Mouse (Mus musculus): ENCODE data around the gene Snrpa. TPM values are rescaled to one million over a fixed set of nuclear protein-coding genes. Genes with fewer than 3 reads are reported as not detected.

Gene Snrpa
- polyA plus RNA-seq, 1 experiment: 210 TPM

DNA sequence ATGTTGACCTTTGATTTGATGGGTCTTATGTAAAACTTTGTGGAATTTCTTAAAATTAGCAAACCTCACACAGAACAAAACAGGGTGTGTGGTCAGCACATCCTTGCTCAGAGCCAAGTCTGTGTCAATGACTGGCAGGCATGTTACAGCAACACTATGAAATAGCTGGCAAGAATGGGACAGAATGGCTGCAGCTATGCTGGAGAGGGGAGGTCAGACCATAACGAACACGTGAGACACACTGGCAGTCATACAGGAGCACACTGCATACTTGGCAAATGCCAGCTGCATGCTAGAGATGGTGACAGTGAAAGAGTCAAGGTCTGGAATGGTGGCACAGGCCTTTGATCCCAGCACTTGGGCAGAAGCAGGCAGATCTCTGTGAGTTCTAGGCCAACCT is 39.7 kb upstream of the Snrpa start:
- H3K79me2 ChIP-seq (ENCODE audit: control insufficient read depth, insufficient read depth): no peaks in the 10 kb centered on the region
- TF ChIP-seq MYOD1 (IDR thresholded peaks at IDR 0.05; ENCODE audit: control insufficient read depth, insufficient read length, low read depth) (no peak), FOSL1 (IDR thresholded peaks at IDR 0.05; ENCODE audit: insufficient read depth, low read length, poor library complexity, severe bottlenecking) (no peak), CEBPB (IDR thresholded peaks at IDR 0.05; ENCODE audit: low read depth) (no peak), CTCF (IDR thresholded peaks at IDR 0.05; ENCODE audit: control insufficient read depth, insufficient read depth, insufficient read length) (no peak), MAX (IDR thresholded peaks at IDR 0.05) (no peak), USF1 (IDR thresholded peaks at IDR 0.05; ENCODE audit: low read depth) (no peak), MYOG (IDR thresholded peaks at IDR 0.05; ENCODE audit: control insufficient read depth, extremely low read depth, insufficient read length) (no peak)
- H3K4me3 ChIP-seq (ENCODE audit: insufficient read depth, poor library complexity, severe bottlenecking): no peak overlapping the region
- H3K27me3 ChIP-seq (ENCODE audit: control insufficient read depth, insufficient read depth, insufficient read length): no peaks in the 10 kb centered on the region
- no peaks in the 10 kb centered on the region for H3K79me3 ChIP-seq (ENCODE audit: low read depth)
- no peaks in the 10 kb centered on the region for H3K36me3 ChIP-seq (ENCODE audit: control insufficient read depth, insufficient read depth)
- H3ac ChIP-seq (ENCODE audit: control insufficient read depth, insufficient read length, low read depth): no peak overlapping the region

DNA sequence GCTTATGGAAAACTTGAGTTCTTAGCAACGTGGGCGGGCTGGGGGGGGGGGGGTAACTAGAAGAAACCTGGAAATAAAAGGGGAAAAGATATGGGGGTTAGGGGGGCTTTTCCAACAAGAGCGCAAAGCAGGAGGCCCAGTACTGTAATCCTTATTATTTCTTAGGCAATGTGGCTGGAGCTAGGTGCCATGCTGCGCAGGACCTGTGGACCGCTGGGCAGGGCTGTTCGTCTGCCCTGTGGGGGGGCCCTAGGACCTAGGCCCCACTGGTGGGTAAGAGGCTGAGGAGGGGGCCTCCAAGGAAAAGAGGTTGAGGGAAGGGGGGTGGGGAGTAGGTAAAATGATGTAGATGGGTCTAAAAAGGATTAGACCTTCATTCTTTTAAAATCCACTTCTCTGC is 37.2 kb upstream of the Snrpa start:
- Histone ChIP-seq H3K79me3 (ENCODE audit: low read depth) (no peaks in the 10 kb centered on the region), H3K36me3 (ENCODE audit: control insufficient read depth, insufficient read depth) (no peaks in the 10 kb centered on the region), H3K4me3 (ENCODE audit: insufficient read depth, poor library complexity, severe bottlenecking) (peak overlapping the region; percentile 37), H3K79me2 (ENCODE audit: control insufficient read depth, insufficient read depth) (no peaks in the 10 kb centered on the region), H3ac (ENCODE audit: control insufficient read depth, insufficient read length, low read depth) (peak overlapping the region; percentile 13), H3K27me3 (ENCODE audit: control insufficient read depth, insufficient read depth, insufficient read length) (no peaks in the 10 kb centered on the region)
- TF ChIP-seq USF1 (IDR thresholded peaks at IDR 0.05; ENCODE audit: low read depth): no peak
- no peak for TF ChIP-seq CTCF (IDR thresholded peaks at IDR 0.05; ENCODE audit: control insufficient read depth, insufficient read depth, insufficient read length)
- TF ChIP-seq CEBPB (IDR thresholded peaks at IDR 0.05; ENCODE audit: low read depth): no peak
- no peak for TF ChIP-seq FOSL1 (IDR thresholded peaks at IDR 0.05; ENCODE audit: insufficient read depth, low read length, poor library complexity, severe bottlenecking)
- TF ChIP-seq MYOD1 (IDR thresholded peaks at IDR 0.05; ENCODE audit: control insufficient read depth, insufficient read length, low read depth): no peak
- TF ChIP-seq MYOG (IDR thresholded peaks at IDR 0.05; ENCODE audit: control insufficient read depth, extremely low read depth, insufficient read length): no peak
- no peak for TF ChIP-seq MAX (IDR thresholded peaks at IDR 0.05)

DNA sequence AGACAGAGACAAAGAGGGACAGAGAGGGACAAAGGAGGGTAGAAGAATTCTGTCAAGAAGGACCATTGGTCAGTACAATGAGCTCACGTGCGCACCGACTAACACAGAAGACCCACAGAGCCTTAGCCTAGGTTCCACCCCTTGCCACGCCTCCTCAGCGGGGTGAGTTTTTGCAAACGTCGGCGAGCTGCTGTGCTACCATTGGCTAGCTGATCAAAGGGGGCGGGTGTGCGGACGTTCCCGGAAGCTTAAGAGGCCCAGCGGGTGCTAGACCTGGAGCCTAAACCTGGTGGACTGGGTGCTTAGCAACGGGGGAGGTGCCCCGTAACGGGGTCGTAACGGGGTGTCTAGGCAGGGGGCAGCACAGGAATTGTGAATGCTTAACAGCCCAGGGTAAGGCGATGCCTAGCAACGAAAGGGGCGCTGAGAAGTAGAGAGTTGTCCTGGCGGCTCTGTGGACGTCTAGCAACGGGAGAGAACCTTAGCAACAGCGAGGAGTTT is 36.8 kb upstream of the Snrpa start, which contains the start of gene Coq8b:
Coq8b (plus strand) TSS at position 243 of the 501 bp plus-strand sequence.
- Histone ChIP-seq H3ac (ENCODE audit: control insufficient read depth, insufficient read length, low read depth) (peak within 1 kb of the TSS; percentile 46), H3K36me3 (ENCODE audit: control insufficient read depth, insufficient read depth) (no peaks in the 10 kb centered on the region), H3K79me2 (ENCODE audit: control insufficient read depth, insufficient read depth) (peaks cover 2% of the 10 kb centered on the region), H3K4me3 (ENCODE audit: insufficient read depth, poor library complexity, severe bottlenecking) (peak within 1 kb of the TSS; percentile 37), H3K27me3 (ENCODE audit: control insufficient read depth, insufficient read depth, insufficient read length) (no peaks in the 10 kb centered on the region), H3K79me3 (ENCODE audit: low read depth) (no peaks in the 10 kb centered on the region)
- TF ChIP-seq MYOG (IDR thresholded peaks at IDR 0.05; ENCODE audit: control insufficient read depth, extremely low read depth, insufficient read length) (no peak), USF1 (IDR thresholded peaks at IDR 0.05; ENCODE audit: low read depth) (peak; percentile 61)

DNA sequence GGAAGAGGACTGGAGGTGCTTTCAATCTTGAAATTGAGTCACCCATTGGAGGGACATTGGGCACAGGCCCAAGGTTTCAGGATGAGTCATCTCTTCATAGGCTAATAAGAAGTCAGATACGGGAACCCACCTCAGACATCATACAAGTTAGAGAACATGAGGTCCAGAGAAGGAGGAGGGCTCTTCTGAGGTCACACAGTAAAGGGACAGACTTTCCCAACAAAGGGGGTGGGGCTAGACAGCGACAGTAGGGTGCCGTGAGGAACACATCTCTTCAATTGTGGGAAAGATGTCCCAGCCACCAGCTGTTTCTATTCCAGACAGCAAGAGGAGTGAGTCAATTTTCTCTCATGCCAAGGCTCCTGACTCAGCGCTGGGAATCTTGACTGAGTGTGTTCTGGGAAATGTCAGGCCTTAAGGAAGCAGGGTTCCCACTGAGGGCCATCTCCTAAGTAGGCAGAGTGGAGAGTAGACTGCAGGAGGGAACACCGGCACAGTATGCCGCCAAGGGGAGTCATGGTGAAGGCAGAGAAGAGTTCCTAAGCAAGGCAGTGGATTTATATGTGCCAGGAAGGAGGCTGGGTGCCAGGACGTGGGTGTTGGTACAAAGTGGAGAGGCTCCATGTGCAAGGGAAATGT is 35.7 kb upstream of the Snrpa start:
- Histone ChIP-seq H3K79me2 (ENCODE audit: control insufficient read depth, insufficient read depth) (peaks cover 12% of the 10 kb centered on the region), H3K27me3 (ENCODE audit: control insufficient read depth, insufficient read depth, insufficient read length) (no peaks in the 10 kb centered on the region), H3K36me3 (ENCODE audit: control insufficient read depth, insufficient read depth) (no peaks in the 10 kb centered on the region), H3K4me3 (ENCODE audit: insufficient read depth, poor library complexity, severe bottlenecking) (no peak overlapping the region), H3K79me3 (ENCODE audit: low read depth) (peaks cover 5% of the 10 kb centered on the region), H3ac (ENCODE audit: control insufficient read depth, insufficient read length, low read depth) (no peak overlapping the region)
- no peak for TF ChIP-seq MAX (IDR thresholded peaks at IDR 0.05)
- TF ChIP-seq CEBPB (IDR thresholded peaks at IDR 0.05; ENCODE audit: low read depth): no peak
- TF ChIP-seq MYOD1 (IDR thresholded peaks at IDR 0.05; ENCODE audit: control insufficient read depth, insufficient read length, low read depth): peak; percentile 57

DNA sequence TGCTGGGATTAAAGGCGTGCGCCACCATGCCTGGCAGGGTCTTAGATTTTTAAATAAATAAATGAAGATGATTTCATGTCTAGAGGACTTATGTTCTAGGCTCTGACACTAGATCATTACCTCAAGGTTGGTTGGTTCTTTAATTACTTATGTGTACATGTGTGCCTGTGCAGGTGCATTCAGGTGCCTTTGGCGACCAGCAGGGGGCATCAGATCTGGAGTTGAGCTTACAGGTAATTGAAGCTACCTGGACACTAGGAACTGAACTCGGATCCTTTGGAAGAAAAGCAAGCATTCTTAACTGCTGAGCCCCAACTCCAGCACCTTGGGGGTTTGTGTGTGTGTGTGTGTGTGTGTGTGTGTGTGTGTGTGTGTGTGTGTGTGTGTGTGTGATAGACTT is 34.7 kb upstream of the Snrpa start:
- Histone ChIP-seq H3K36me3 (ENCODE audit: control insufficient read depth, insufficient read depth) (no peaks in the 10 kb centered on the region), H3K79me2 (ENCODE audit: control insufficient read depth, insufficient read depth) (peaks cover 22% of the 10 kb centered on the region), H3ac (ENCODE audit: control insufficient read depth, insufficient read length, low read depth) (no peak overlapping the region), H3K27me3 (ENCODE audit: control insufficient read depth, insufficient read depth, insufficient read length) (no peaks in the 10 kb centered on the region), H3K4me3 (ENCODE audit: insufficient read depth, poor library complexity, severe bottlenecking) (no peak overlapping the region), H3K79me3 (ENCODE audit: low read depth) (peaks cover 5% of the 10 kb centered on the region)
- TF ChIP-seq USF1 (IDR thresholded peaks at IDR 0.05; ENCODE audit: low read depth) (no peak), MYOD1 (IDR thresholded peaks at IDR 0.05; ENCODE audit: control insufficient read depth, insufficient read length, low read depth) (no peak), CEBPB (IDR thresholded peaks at IDR 0.05; ENCODE audit: low read depth) (no peak), MYOG (IDR thresholded peaks at IDR 0.05; ENCODE audit: control insufficient read depth, extremely low read depth, insufficient read length) (no peak), CTCF (IDR thresholded peaks at IDR 0.05; ENCODE audit: control insufficient read depth, insufficient read depth, insufficient read length) (no peak), FOSL1 (IDR thresholded peaks at IDR 0.05; ENCODE audit: insufficient read depth, low read length, poor library complexity, severe bottlenecking) (no peak), MAX (IDR thresholded peaks at IDR 0.05) (no peak)

DNA sequence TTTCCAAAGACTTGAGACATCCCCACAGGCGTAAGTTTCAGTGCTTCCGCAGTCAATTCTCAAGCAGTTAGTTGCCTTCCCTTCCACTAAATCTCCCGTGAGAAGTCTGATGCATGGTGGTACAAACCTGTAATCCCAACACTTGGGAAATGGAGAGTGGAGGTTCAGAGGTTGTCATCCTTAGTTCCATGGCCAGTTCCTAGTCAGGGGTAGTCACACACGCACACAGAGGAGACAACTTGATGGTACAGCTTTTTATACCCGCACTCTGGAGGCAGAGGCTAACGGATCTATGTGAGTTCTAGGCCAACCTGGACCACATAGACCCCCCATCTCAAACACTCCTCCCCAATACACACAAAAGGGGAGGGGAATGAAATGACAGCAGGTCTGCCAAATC is 32.8 kb upstream of the Snrpa start:
- H3K36me3 ChIP-seq (ENCODE audit: control insufficient read depth, insufficient read depth): no peaks in the 10 kb centered on the region
- H3K4me3 ChIP-seq (ENCODE audit: insufficient read depth, poor library complexity, severe bottlenecking): peak overlapping the region; percentile 48
- no peaks in the 10 kb centered on the region for H3K27me3 ChIP-seq (ENCODE audit: control insufficient read depth, insufficient read depth, insufficient read length)
- H3K79me3 ChIP-seq (ENCODE audit: low read depth): peaks cover 5% of the 10 kb centered on the region
- TF ChIP-seq CEBPB (IDR thresholded peaks at IDR 0.05; ENCODE audit: low read depth): no peak
- TF ChIP-seq FOSL1 (IDR thresholded peaks at IDR 0.05; ENCODE audit: insufficient read depth, low read length, poor library complexity, severe bottlenecking): no peak
- TF ChIP-seq MAX (IDR thresholded peaks at IDR 0.05): no peak
- TF ChIP-seq MYOD1 (IDR thresholded peaks at IDR 0.05; ENCODE audit: control insufficient read depth, insufficient read length, low read depth): no peak
- no peak for TF ChIP-seq MYOG (IDR thresholded peaks at IDR 0.05; ENCODE audit: control insufficient read depth, extremely low read depth, insufficient read length)
- no peak for TF ChIP-seq CTCF (IDR thresholded peaks at IDR 0.05; ENCODE audit: control insufficient read depth, insufficient read depth, insufficient read length)
- no peak for TF ChIP-seq USF1 (IDR thresholded peaks at IDR 0.05; ENCODE audit: low read depth)
- peak overlapping the region; percentile 42 for H3ac ChIP-seq (ENCODE audit: control insufficient read depth, insufficient read length, low read depth)
- peaks cover 25% of the 10 kb centered on the region for H3K79me2 ChIP-seq (ENCODE audit: control insufficient read depth, insufficient read depth)
